Mouse (Mus musculus) lung, adult 2 months (tissue): ENCODE data around the gene Pcnx3. TPM values are rescaled to one million over a fixed set of nuclear protein-coding genes. Genes with fewer than 3 reads are reported as not detected.

ENCODE experiments used
- DNase-seq: peaks from one replicate; pipeline ENCODE4 v3.0.0; 2022
- H3K4me1 ChIP-seq: fragments of 200-500 bp; 2 replicates; pipeline ENCODE4 v1.6.1; 2011; ENCODE audit warnings: low read length; ENCODE audit not compliant: control insufficient read depth, insufficient read depth
- H3K4me3 ChIP-seq: fragments of 200-500 bp; replicated peaks from 2 replicates; pipeline ENCODE3; 2011; ENCODE audit warnings: low read depth, mild to moderate bottlenecking, control low read depth, low read length; ENCODE audit errors: extremely low read depth
- CTCF ChIP-seq: fragments of 200-500 bp; IDR thresholded peaks from 2 replicates; pipeline ENCODE4 v1.5.1; 2011; ENCODE audit warnings: mild to moderate bottlenecking, low read length, control low read depth; ENCODE audit not compliant: insufficient read depth
- POLR2A ChIP-seq: fragments of 200-500 bp; IDR thresholded peaks from 2 replicates; pipeline ENCODE4 v1.6.1; 2011; ENCODE audit warnings: low read depth, mild to moderate bottlenecking, control low read depth, low read length, borderline replicate concordance; ENCODE audit errors: extremely low read depth
- WGBS: fragments of 180-500 bp; shearing (Covaris S2); methylation state at CpG from one replicate; pipeline ENCODE4 v1.1.7; 2018; 5-methylcytosine and 5-hydroxymethylcytosine counted together
- polyA plus RNA-seq: library from polyadenylated mRNA; depleted of rRNA; stranded (reverse); fragments of >200 nt; gene quantifications from 2 replicates; pipeline ENCODE4 v1.2.3, GENCODE M21; 2012

Pcnx3 gene
- polyA plus RNA-seq, 1 experiment, result 156 TPM

- peak; percentile 74 for DNase-seq
- Histone ChIP-seq H3K4me3 (peak within 1 kb of the TSS; percentile 79), H3K4me1 (peaks cover 31% of the 10 kb centered on the region)
- TF ChIP-seq CTCF (no peak), POLR2A (peak; percentile 41; the same call in 1 of the 2 replicates)
- WGBS, result 2% methylated on average over 49 of the region's 49 CpGs
Measured at GRCm38 (mm10) chr19:5725767-5726515, 37.2 kb upstream of the Pcnx3 start, which contains the start of gene Ehbp1l1. TSS of gene Ehbp1l1 (minus strand) at chr19:5726317.

- H3K4me1 ChIP-seq, result peaks cover 29% of the 10 kb centered on the region
- peak overlapping the region; percentile 79 for H3K4me3 ChIP-seq
- TF ChIP-seq CTCF (no peak), POLR2A (no peak)
- WGBS, result 31% methylated on average over 12 of the region's 12 CpGs
- DNase-seq, result no peak
Measured at GRCm38 (mm10) chr19:5725029-5725707, 36.5 kb upstream of the Pcnx3 start.

DNA sequence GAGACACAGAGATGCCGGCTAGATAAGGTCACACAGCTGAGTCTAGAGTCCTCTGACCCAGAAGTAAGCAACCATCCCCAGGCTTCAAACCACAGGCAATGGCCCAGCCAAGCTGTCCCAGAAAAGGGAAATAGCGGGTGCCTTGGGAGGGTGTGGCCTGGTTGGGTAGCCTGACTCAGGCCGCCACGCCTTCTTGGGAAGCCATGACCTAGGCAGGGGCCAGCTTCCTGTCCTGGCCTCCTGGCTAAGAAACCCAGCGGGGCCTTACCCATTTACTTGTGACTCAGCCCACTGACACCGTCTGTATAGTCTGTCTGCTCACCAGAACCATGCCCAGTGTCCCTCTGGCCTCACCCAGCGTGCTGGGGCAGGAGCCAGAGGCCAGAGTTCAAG, 35.8 kb upstream of the Pcnx3 start:
- DNase-seq, result peak; percentile 68
- WGBS, result 19% methylated on average over 7 of the region's 7 CpGs
- H3K4me1 ChIP-seq, result peaks cover 29% of the 10 kb centered on the region
- TF ChIP-seq POLR2A (peak; percentile 64; the same call in 1 of the 2 replicates), CTCF (no peak)
- H3K4me3 ChIP-seq, result peak overlapping the region; percentile 79

DNA sequence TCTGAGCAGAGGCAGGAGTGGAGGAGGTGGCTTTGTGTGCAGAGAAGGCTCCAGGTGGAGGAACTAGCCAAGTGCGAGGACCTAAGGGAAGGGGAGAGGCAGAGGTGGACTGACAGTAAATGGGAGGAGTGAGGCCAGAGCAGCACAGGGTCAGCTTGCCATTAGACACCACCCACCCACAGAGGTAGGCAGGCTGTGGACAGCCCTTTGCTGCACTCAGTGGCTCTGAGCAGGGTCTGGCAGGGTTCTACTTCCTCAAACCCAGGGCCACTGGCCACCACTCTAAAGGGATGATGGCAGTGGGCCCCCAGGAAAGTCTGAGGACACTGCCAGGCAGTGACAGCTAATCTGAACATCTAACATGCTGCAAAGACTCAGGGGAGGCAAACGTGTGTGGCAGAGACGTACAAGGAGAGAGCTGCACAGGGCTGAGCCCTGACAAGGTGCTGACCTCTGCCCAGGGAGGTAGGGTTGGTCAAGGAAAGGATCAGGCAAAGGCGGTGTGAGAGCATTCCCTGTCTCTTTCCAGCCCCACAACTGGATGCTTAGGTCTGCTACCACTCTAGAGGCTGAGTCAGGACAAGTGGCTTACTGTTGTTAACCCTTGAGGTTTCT, 35.3 kb upstream of the Pcnx3 start:
- no peak for DNase-seq
- TF ChIP-seq POLR2A (no peak), CTCF (no peak)
- H3K4me1 ChIP-seq, result peaks cover 29% of the 10 kb centered on the region
- H3K4me3 ChIP-seq, result peak overlapping the region; percentile 79
- whole genome bisulfite sequencing, result 41% methylated on average over 4 of the region's 4 CpGs

- H3K4me3 ChIP-seq, result no peak overlapping the region
- 88% methylated on average over 7 of the region's 7 CpGs for WGBS
- no peak for DNase-seq
- peaks cover 22% of the 10 kb centered on the region for H3K4me1 ChIP-seq
- TF ChIP-seq CTCF (no peak), POLR2A (no peak)
Measured at GRCm38 (mm10) chr19:5722848-5723425, 34.2 kb upstream of the Pcnx3 start.

DNA sequence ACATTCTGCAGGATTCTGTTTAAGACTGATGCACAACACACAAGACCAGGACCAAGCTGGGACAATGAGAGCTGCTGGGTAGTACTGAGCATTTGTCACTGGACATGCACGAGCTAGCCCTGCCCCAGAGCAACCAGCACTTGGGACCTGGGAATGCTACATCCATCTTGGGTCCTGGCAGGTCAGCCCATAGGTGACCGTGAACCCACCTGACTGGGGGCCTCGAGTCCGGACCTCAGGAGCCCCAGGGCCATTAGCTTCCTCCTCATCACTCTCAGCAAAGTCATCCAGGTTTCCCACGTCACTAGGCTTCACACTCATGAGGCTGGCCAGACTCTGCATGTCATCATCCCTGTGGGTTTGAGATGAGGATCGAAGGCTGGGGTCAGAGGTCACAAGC, 32.5 kb upstream of the Pcnx3 start:
- WGBS, result 89% methylated on average over 6 of the region's 6 CpGs
- TF ChIP-seq CTCF (no peak), POLR2A (no peak)
- no peak for DNase-seq
- Histone ChIP-seq H3K4me3 (no peak overlapping the region), H3K4me1 (peaks cover 15% of the 10 kb centered on the region)

GRCm38 (mm10) chr19:5716955-5717354, 28.2 kb upstream of the Pcnx3 start:
- TF ChIP-seq CTCF, result no peak
- 0 out of 2 replicates have a peak, but pooled peaks have one; percentile 6 for TF ChIP-seq POLR2A

DNA sequence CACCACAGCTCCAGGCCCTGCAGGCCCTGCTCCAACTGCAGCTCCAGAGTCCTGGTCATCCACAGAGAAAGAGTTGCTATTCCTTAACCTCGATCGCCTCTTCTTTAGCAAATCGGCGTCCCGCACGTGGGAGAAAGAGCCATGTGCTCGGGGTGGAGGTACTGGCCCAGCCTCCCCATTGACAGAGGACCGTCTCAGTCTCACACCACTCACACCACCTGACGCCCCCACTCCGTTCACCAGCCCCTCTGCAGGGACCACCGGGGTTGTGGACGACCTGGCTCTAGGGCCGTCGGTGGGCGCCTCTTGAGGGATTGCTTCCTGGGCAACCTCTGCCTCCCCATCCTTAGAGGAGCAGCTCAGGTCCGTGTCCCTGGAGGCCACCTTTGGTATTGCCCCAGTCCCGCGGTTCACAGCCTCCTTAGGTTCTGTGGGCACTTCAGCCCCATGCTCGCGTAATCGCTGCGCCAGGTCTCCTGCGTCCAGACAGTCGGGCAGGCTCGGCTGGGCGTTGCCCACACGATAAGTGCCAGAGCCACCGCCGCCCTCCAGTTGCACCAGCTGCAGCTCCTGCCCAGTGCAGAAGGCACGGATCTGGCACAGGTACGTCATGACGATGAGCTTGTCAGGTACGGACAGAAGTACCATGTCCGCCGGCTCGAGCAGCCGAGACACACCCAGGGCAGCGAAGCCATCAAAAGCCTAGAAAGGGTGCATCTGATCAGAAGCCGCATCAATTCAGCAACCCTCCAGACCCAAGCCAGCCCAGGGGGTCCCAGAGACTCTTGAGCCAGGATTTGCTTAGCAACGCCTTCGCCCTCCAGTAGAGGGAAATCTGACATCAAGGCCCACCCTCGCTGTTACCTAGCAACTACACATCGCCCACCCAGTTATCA, 27.3 kb upstream of the Pcnx3 start:
- Histone ChIP-seq H3K4me3 (no peak overlapping the region), H3K4me1 (peaks cover 10% of the 10 kb centered on the region)
- TF ChIP-seq POLR2A (no peak), CTCF (peak; percentile 26; the same call in 1 of the 2 replicates)
- 51% methylated on average over 43 of the region's 43 CpGs for WGBS
- peak; percentile 56 for DNase-seq

More at GRCm38 (mm10) chr19:5716955-5717354, 28.2 kb upstream of the Pcnx3 start:
- 49% methylated on average over 10 of the region's 10 CpGs for WGBS
- Histone ChIP-seq H3K4me1 (peaks cover 8% of the 10 kb centered on the region), H3K4me3 (no peak overlapping the region)
- DNase-seq, result no peak
